Mouse (Mus musculus): ENCODE results near the gene Rab3b.

DNA sequence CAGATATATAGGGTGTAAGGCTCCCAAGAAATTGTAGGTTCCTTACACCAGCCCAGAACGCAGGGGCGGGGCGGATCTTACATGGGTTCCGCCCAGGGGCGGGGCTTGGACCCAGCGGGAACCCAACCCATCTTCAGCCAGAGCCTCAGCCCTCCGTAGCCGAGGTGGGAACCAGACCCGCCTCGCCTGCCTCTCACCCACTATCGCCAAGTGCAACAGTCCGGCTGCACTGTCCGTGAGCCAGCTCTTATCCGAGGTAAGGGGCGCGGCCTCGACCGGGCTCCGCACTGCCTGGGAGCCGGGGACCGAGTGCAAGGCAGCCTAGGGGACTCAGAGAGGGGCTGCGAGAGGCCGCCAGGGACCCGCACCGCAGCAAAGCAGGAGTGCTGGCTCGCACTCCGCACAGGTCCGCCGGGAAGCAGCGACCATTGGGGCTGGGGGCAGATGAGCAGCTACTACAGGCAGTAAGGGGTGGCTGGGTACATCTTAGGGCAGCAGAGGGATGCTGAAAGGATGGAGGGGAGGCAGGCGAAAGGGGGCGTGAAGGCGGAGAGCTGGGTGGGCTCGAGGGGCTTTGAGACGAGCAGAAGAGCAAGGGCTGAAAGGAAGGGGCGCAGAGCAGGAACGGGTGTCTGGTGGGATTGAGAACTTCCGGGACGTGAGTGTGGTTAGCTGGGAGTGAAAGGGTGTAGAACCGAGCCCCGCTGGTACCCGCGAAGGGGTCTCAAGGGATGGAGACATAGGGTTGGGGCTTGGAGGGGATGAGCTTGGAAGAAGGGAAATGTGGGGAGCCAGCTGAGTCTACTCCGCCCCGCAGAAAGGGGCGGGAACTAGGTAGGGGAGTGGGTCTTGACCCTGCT is at the start of gene Rab3b:
- no peak for TF ChIP-seq EP300 (IDR thresholded peaks at IDR 0.05)
- no peak for TF ChIP-seq CTCF (IDR thresholded peaks at IDR 0.05)
